16 mouse cellular contexts compared by ENCODE assay signal in the genomic region with DNA sequence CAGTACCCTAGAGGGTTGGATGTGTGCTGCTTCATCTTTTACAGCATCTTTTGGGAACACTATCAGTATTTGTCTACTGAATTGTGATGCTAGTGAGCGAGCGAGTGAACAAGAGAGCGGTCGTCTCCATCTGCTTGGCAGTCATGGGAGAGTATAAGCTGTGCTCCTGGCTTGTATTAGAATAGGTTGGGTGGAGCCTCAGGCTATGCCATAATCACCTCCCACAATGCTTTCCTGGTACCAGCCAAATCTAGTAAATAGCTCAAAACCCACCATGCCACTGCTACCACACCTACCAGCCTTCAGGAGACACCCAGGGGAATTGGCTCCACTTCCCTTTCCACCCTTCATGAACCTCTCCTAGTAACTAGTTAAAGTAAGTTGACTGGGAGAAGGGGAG.
A peak's percentile ranks its signal among the peaks of the same experiment; 100 is the strongest.
DNase-seq lines count a peak whose midpoint lies in the region; ATAC-seq and TF ChIP-seq lines count a peak whose summit lies in the region.
"Had no signal": no experiment of that assay in that cellular context is flagged by ENCODE, and none has a peak within 500 bp of the region (broad histone marks: within the 10 kb centered on the region; RNA-seq: fewer than 3 reads in every experiment).

No protein-coding gene starts in this region.

- no peak overlapping the region for H3K9ac ChIP-seq in forebrain, embryonic 15.5 days (replicated peaks)
- no peak overlapping the region for H3K9ac ChIP-seq in forebrain, postnatal 0 days
- H3K9ac ChIP-seq in neural tube, embryonic 15.5 days (replicated peaks) = no peak overlapping the region
- H3K9ac ChIP-seq: embryonic facial prominence, embryonic 12.5 days; forebrain, embryonic 12.5 days; heart, embryonic 13.5 days; hindbrain, embryonic 15.5 days had no signal

- no peak overlapping the region for H3K4me2 ChIP-seq in forebrain, embryonic 15.5 days (replicated peaks)
- no peak overlapping the region for H3K4me2 ChIP-seq in forebrain, postnatal 0 days (ENCODE audit: low read depth)
- no peak overlapping the region for H3K4me2 ChIP-seq in neural tube, embryonic 15.5 days
- H3K4me2 ChIP-seq: embryonic facial prominence, embryonic 12.5 days; forebrain, embryonic 12.5 days; heart, embryonic 13.5 days; hindbrain, embryonic 15.5 days had no signal

- no peak for TF ChIP-seq CTCF in forebrain, postnatal 0 days (IDR thresholded peaks at IDR 0.05; ENCODE audit: low read depth)

- peak; percentile 17 for DNase-seq in cerebellum, adult 11 months
- DNase-seq in cerebellum, postnatal 14 days = no peak
- no peak for DNase-seq in forebrain, postnatal 0 days
- DNase-seq in brain, adult 2 months (ENCODE audit: low read depth, low spot score) = peak; percentile 51
- DNase-seq in kidney, postnatal 10 days = no peak
- DNase-seq: adrenal gland, postnatal 10 days; gastrocnemius, postnatal 36 days; heart, adult 11 months; heart, postnatal 36 days had no signal

- H3K4me3 ChIP-seq in forebrain, embryonic 15.5 days = no peak overlapping the region
- no peak overlapping the region for H3K4me3 ChIP-seq in forebrain, postnatal 0 days (ENCODE audit: low read depth, low read length)
- no peak overlapping the region for H3K4me3 ChIP-seq in neural tube, embryonic 15.5 days (replicated peaks)
- H3K4me3 ChIP-seq: embryonic facial prominence, embryonic 12.5 days; forebrain, embryonic 12.5 days; heart, embryonic 13.5 days; hindbrain, embryonic 15.5 days had no signal

- peaks cover 20% of the 10 kb centered on the region for H3K4me1 ChIP-seq in forebrain, embryonic 15.5 days
- H3K4me1 ChIP-seq in forebrain, postnatal 0 days (ENCODE audit: insufficient read depth) = peaks cover 11% of the 10 kb centered on the region
- H3K4me1 ChIP-seq in neural tube, embryonic 15.5 days = peaks cover 28% of the 10 kb centered on the region
- H3K4me1 ChIP-seq: embryonic facial prominence, embryonic 12.5 days; heart, embryonic 13.5 days had no signal

- 72% methylated on average over 4 of the region's 4 CpGs for WGBS in forebrain, embryonic 15.5 days
- 57% methylated on average over 4 of the region's 4 CpGs for WGBS in forebrain, postnatal 0 days
- 72% methylated on average over 4 of the region's 4 CpGs for WGBS in neural tube, embryonic 15.5 days

- peak overlapping the region; percentile 58 for H3K27ac ChIP-seq in forebrain, embryonic 15.5 days (replicated peaks)
- no peak overlapping the region for H3K27ac ChIP-seq in forebrain, postnatal 0 days (ENCODE audit: low read depth, low read length)
- peak overlapping the region; percentile 58; the same call in 1 of the 2 replicates for H3K27ac ChIP-seq in neural tube, embryonic 15.5 days (replicated peaks)
- H3K27ac ChIP-seq: embryonic facial prominence, embryonic 12.5 days; forebrain, embryonic 12.5 days; heart, embryonic 13.5 days; hindbrain, embryonic 15.5 days had no signal

- H3K27me3 ChIP-seq in forebrain, embryonic 15.5 days = no peaks in the 10 kb centered on the region
- H3K27me3 ChIP-seq in forebrain, postnatal 0 days (ENCODE audit: insufficient read depth, low read length) = no peaks in the 10 kb centered on the region
- no peaks in the 10 kb centered on the region for H3K27me3 ChIP-seq in neural tube, embryonic 15.5 days (replicated peaks)
- H3K27me3 ChIP-seq: embryonic facial prominence, embryonic 12.5 days; forebrain, embryonic 12.5 days; heart, embryonic 13.5 days; hindbrain, embryonic 15.5 days had no signal

- no peaks in the 10 kb centered on the region for H3K36me3 ChIP-seq in forebrain, embryonic 15.5 days
- no peaks in the 10 kb centered on the region for H3K36me3 ChIP-seq in forebrain, postnatal 0 days (ENCODE audit: insufficient read depth)
- no peaks in the 10 kb centered on the region for H3K36me3 ChIP-seq in neural tube, embryonic 15.5 days
- H3K36me3 ChIP-seq: embryonic facial prominence, embryonic 12.5 days; forebrain, embryonic 12.5 days; heart, embryonic 13.5 days; hindbrain, embryonic 15.5 days had no signal

- 0 out of 2 replicates have a peak, but pooled peaks cover 2% of the 10 kb centered on the region for H3K9me3 ChIP-seq in forebrain, embryonic 15.5 days
- 0 out of 2 replicates have a peak, but pooled peaks cover 5% of the 10 kb centered on the region for H3K9me3 ChIP-seq in forebrain, postnatal 0 days (ENCODE audit: low read length)
- H3K9me3 ChIP-seq in neural tube, embryonic 15.5 days (replicated peaks) = no peaks in the 10 kb centered on the region
- H3K9me3 ChIP-seq: embryonic facial prominence, embryonic 12.5 days; hindbrain, embryonic 15.5 days had no signal

- 0 out of 2 replicates have a peak, but pooled peaks have one; percentile 14 for ATAC-seq in forebrain, embryonic 15.5 days (replicated peaks)
- no peak for ATAC-seq in forebrain, postnatal 0 days
- no peak for ATAC-seq in neural tube, embryonic 15.5 days (ENCODE audit: low FRiP score)
- ATAC-seq: intestine, embryonic 16.5 days had no signal

Comparison
In these comparisons a context has a peak if more than half of its experiments do, and no peak if none do; other contexts are left out.
1. DNase-seq: peak in cerebellum, adult 11 months (single experiment) and brain, adult 2 months (single experiment); none in cerebellum, postnatal 14 days (0 of 2), forebrain, postnatal 0 days (single experiment) and kidney, postnatal 10 days (single experiment).